Mouse (Mus musculus): ENCODE results near the gene Ifngr2. TPM values are rescaled to one million over a fixed set of nuclear protein-coding genes. Genes with fewer than 3 reads are reported as not detected.

The Ifngr2 gene
- polyA plus RNA-seq, 1 experiment from 2014 or later = 140 TPM

GRCm38 (mm10) chr16:91517020-91517419 is 29.9 kb upstream of the Ifngr2 start:
- Histone ChIP-seq H3K9me3 (ENCODE audit: control insufficient read depth, low read length) (no peaks in the 10 kb centered on the region), H3K4me1 (ENCODE audit: control insufficient read depth in 2 of 2, insufficient read depth in 2 of 2, low read length in 2 of 2) (no peaks in the 10 kb centered on the region), H3K36me3 (ENCODE audit: control insufficient read depth, insufficient read depth, low read length) (no peaks in the 10 kb centered on the region), H3K4me2 (ENCODE audit: low read length) (no peak overlapping the region), H3K27me3 (ENCODE audit: control insufficient read depth, insufficient read depth, low read length) (no peaks in the 10 kb centered on the region), H3K9ac (ENCODE audit: low read length) (no peak overlapping the region), H3K27ac (replicated peaks in 1 of 2; ENCODE audit: control insufficient read depth in 1 of 2, insufficient read depth in 1 of 2, low read depth in 2 of 2, low read length in 2 of 2) (no peak overlapping the region), H3K4me3 (ENCODE audit: control insufficient read depth in 1 of 2, insufficient read depth in 1 of 2, low read depth in 1 of 2, low read length in 2 of 2) (no peak overlapping the region)
- WGBS = 50% methylated on average over 7 of the region's 7 CpGs
- no peak for ATAC-seq (ENCODE audit: insufficient number of reproducible peaks, insufficient read depth, low FRiP score, low read depth)

GRCm38 (mm10) chr16:91522040-91522439 is 24.8 kb upstream of the Ifngr2 start:
- no peak for ATAC-seq (ENCODE audit: insufficient number of reproducible peaks, insufficient read depth, low FRiP score, low read depth)
- H3K9ac ChIP-seq (ENCODE audit: low read length) = no peak overlapping the region
- H3K4me3 ChIP-seq (ENCODE audit: control insufficient read depth in 1 of 2, insufficient read depth in 1 of 2, low read depth in 1 of 2, low read length in 2 of 2) = no peak overlapping the region
- no peak overlapping the region for H3K27ac ChIP-seq (replicated peaks in 1 of 2; ENCODE audit: control insufficient read depth in 1 of 2, insufficient read depth in 1 of 2, low read depth in 2 of 2, low read length in 2 of 2)
- WGBS = 89% methylated on average over 5 of the region's 5 CpGs
- H3K36me3 ChIP-seq (ENCODE audit: control insufficient read depth, insufficient read depth, low read length) = no peaks in the 10 kb centered on the region
- no peaks in the 10 kb centered on the region for H3K27me3 ChIP-seq (ENCODE audit: control insufficient read depth, insufficient read depth, low read length)
- H3K9me3 ChIP-seq (ENCODE audit: control insufficient read depth, low read length) = no peaks in the 10 kb centered on the region
- no peak overlapping the region for H3K4me2 ChIP-seq (ENCODE audit: low read length)
- no peaks in the 10 kb centered on the region for H3K4me1 ChIP-seq (ENCODE audit: control insufficient read depth in 2 of 2, insufficient read depth in 2 of 2, low read length in 2 of 2)

GRCm38 (mm10) chr16:91522479-91523309 is 24.2 kb upstream of the Ifngr2 start:
- WGBS = 74% methylated on average over 18 of the region's 18 CpGs
- H3K9me3 ChIP-seq (ENCODE audit: control insufficient read depth, low read length) = no peaks in the 10 kb centered on the region
- ATAC-seq (ENCODE audit: insufficient number of reproducible peaks, insufficient read depth, low FRiP score, low read depth) = no peak
- H3K4me1 ChIP-seq (ENCODE audit: control insufficient read depth in 2 of 2, insufficient read depth in 2 of 2, low read length in 2 of 2) = peaks cover 0 to 5% of the 10 kb centered on the region in 2 experiments; a peak in 1 of 4 replicates
- no peak overlapping the region for H3K4me3 ChIP-seq (ENCODE audit: control insufficient read depth in 1 of 2, insufficient read depth in 1 of 2, low read depth in 1 of 2, low read length in 2 of 2)
- H3K27me3 ChIP-seq (ENCODE audit: control insufficient read depth, insufficient read depth, low read length) = no peaks in the 10 kb centered on the region
- no peak overlapping the region for H3K9ac ChIP-seq (ENCODE audit: low read length)
- H3K36me3 ChIP-seq (ENCODE audit: control insufficient read depth, insufficient read depth, low read length) = no peaks in the 10 kb centered on the region
- H3K27ac ChIP-seq (replicated peaks in 1 of 2; ENCODE audit: control insufficient read depth in 1 of 2, insufficient read depth in 1 of 2, low read depth in 2 of 2, low read length in 2 of 2) = no peak overlapping the region
- no peak overlapping the region for H3K4me2 ChIP-seq (ENCODE audit: low read length)

GRCm38 (mm10) chr16:91524206-91524605 is 22.7 kb upstream of the Ifngr2 start:
- no peak overlapping the region for H3K4me3 ChIP-seq (ENCODE audit: control insufficient read depth in 1 of 2, insufficient read depth in 1 of 2, low read depth in 1 of 2, low read length in 2 of 2)
- H3K27me3 ChIP-seq (ENCODE audit: control insufficient read depth, insufficient read depth, low read length) = no peaks in the 10 kb centered on the region
- no peak for ATAC-seq (ENCODE audit: insufficient number of reproducible peaks, insufficient read depth, low FRiP score, low read depth)
- H3K27ac ChIP-seq (replicated peaks in 1 of 2; ENCODE audit: control insufficient read depth in 1 of 2, insufficient read depth in 1 of 2, low read depth in 2 of 2, low read length in 2 of 2) = no peak overlapping the region
- H3K36me3 ChIP-seq (ENCODE audit: control insufficient read depth, insufficient read depth, low read length) = no peaks in the 10 kb centered on the region
- no peak overlapping the region for H3K4me2 ChIP-seq (ENCODE audit: low read length)
- H3K4me1 ChIP-seq (ENCODE audit: control insufficient read depth in 2 of 2, insufficient read depth in 2 of 2, low read length in 2 of 2) = peaks cover 0 to 5% of the 10 kb centered on the region in 2 experiments; a peak in 1 of 4 replicates
- WGBS = 75% methylated on average over 5 of the region's 5 CpGs
- H3K9ac ChIP-seq (ENCODE audit: low read length) = no peak overlapping the region
- no peaks in the 10 kb centered on the region for H3K9me3 ChIP-seq (ENCODE audit: control insufficient read depth, low read length)

GRCm38 (mm10) chr16:91526274-91526673 is 20.6 kb upstream of the Ifngr2 start:
- no peak overlapping the region for H3K27ac ChIP-seq (replicated peaks in 1 of 2; ENCODE audit: control insufficient read depth in 1 of 2, insufficient read depth in 1 of 2, low read depth in 2 of 2, low read length in 2 of 2)
- 93% methylated on average over 6 of the region's 6 CpGs for WGBS
- H3K27me3 ChIP-seq (ENCODE audit: control insufficient read depth, insufficient read depth, low read length) = no peaks in the 10 kb centered on the region
- no peak overlapping the region for H3K9ac ChIP-seq (ENCODE audit: low read length)
- H3K4me1 ChIP-seq (ENCODE audit: control insufficient read depth in 2 of 2, insufficient read depth in 2 of 2, low read length in 2 of 2) = peaks cover 3 to 8% of the 10 kb centered on the region in 2 experiments; a peak in 2 of 4 replicates
- no peak for ATAC-seq (ENCODE audit: insufficient number of reproducible peaks, insufficient read depth, low FRiP score, low read depth)
- H3K4me3 ChIP-seq (ENCODE audit: control insufficient read depth in 1 of 2, insufficient read depth in 1 of 2, low read depth in 1 of 2, low read length in 2 of 2) = no peak overlapping the region
- H3K4me2 ChIP-seq (ENCODE audit: low read length) = no peak overlapping the region
- no peaks in the 10 kb centered on the region for H3K9me3 ChIP-seq (ENCODE audit: control insufficient read depth, low read length)
- no peaks in the 10 kb centered on the region for H3K36me3 ChIP-seq (ENCODE audit: control insufficient read depth, insufficient read depth, low read length)

GRCm38 (mm10) chr16:91527051-91527450 is 19.8 kb upstream of the Ifngr2 start:
- Histone ChIP-seq H3K9ac (ENCODE audit: low read length) (no peak overlapping the region), H3K4me1 (ENCODE audit: control insufficient read depth in 2 of 2, insufficient read depth in 2 of 2, low read length in 2 of 2) (peaks cover 5 to 14% of the 10 kb centered on the region in 2 experiments; a peak in 3 of 4 replicates), H3K9me3 (ENCODE audit: control insufficient read depth, low read length) (no peaks in the 10 kb centered on the region), H3K27ac (replicated peaks in 1 of 2; ENCODE audit: control insufficient read depth in 1 of 2, insufficient read depth in 1 of 2, low read depth in 2 of 2, low read length in 2 of 2) (no peak overlapping the region), H3K27me3 (ENCODE audit: control insufficient read depth, insufficient read depth, low read length) (no peaks in the 10 kb centered on the region), H3K36me3 (ENCODE audit: control insufficient read depth, insufficient read depth, low read length) (no peaks in the 10 kb centered on the region), H3K4me2 (ENCODE audit: low read length) (no peak overlapping the region), H3K4me3 (ENCODE audit: control insufficient read depth in 1 of 2, insufficient read depth in 1 of 2, low read depth in 1 of 2, low read length in 2 of 2) (no peak overlapping the region)
- ATAC-seq (ENCODE audit: insufficient number of reproducible peaks, insufficient read depth, low FRiP score, low read depth) = no peak
- 70% methylated on average over 10 of the region's 10 CpGs for WGBS

- H3K36me3 ChIP-seq (ENCODE audit: control insufficient read depth, insufficient read depth, low read length) = no peaks in the 10 kb centered on the region
- no peak for ATAC-seq (ENCODE audit: insufficient number of reproducible peaks, insufficient read depth, low FRiP score, low read depth)
- H3K4me2 ChIP-seq (ENCODE audit: low read length) = no peak overlapping the region
- H3K4me3 ChIP-seq (ENCODE audit: control insufficient read depth in 1 of 2, insufficient read depth in 1 of 2, low read depth in 1 of 2, low read length in 2 of 2) = no peak overlapping the region
- H3K27me3 ChIP-seq (ENCODE audit: control insufficient read depth, insufficient read depth, low read length) = no peaks in the 10 kb centered on the region
- H3K4me1 ChIP-seq (ENCODE audit: control insufficient read depth in 2 of 2, insufficient read depth in 2 of 2, low read length in 2 of 2) = peaks cover 9 to 18% of the 10 kb centered on the region in 2 experiments
- no peak overlapping the region for H3K27ac ChIP-seq (replicated peaks in 1 of 2; ENCODE audit: control insufficient read depth in 1 of 2, insufficient read depth in 1 of 2, low read depth in 2 of 2, low read length in 2 of 2)
- H3K9me3 ChIP-seq (ENCODE audit: control insufficient read depth, low read length) = no peaks in the 10 kb centered on the region
- 44% methylated on average over 5 of the region's 5 CpGs for WGBS
- H3K9ac ChIP-seq (ENCODE audit: low read length) = no peak overlapping the region
Observed at GRCm38 (mm10) chr16:91527500-91527899, 19.4 kb upstream of the Ifngr2 start.
